Mouse (Mus musculus): ENCODE measurements at regions not wholly inside any gene's neighbourhood (a gene's known extent, or its start where the extent isn't known, plus 50 kb on each side); places are given as distances from the start of the nearest gene placed in this dataset.

DNA sequence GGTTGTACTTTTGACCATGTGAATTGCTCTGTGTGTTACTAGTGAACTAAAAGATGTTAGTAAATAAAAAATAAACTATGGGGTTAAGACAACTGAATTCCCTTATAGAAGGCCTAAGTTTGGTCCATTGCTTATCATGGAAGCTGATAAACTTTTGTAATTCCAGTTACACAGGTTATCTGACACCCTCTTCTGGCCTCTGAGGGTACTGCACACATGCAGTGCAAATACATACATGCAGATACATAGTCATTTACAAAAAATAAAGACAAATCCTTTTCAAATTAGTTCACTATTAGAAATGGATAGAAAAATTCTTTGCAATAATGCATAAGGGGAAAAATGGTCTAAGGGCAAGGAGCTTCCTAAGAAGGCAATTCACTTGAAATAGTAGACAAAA lies 156.4 kb downstream of the Tshz3 start:
- TF ChIP-seq ZC3H11A (IDR thresholded peaks at IDR 0.05; ENCODE audit: borderline replicate concordance, low read depth, low read length) (no peak), ZNF384 (IDR thresholded peaks at IDR 0.05; ENCODE audit: low read depth, low read length) (no peak), MAFK (IDR thresholded peaks at IDR 0.05; ENCODE audit: insufficient read depth, low read depth, low read length) (no peak), CHD2 (IDR thresholded peaks at IDR 0.05; ENCODE audit: low read depth, low read length) (no peak), HCFC1 (IDR thresholded peaks at IDR 0.05; ENCODE audit: borderline replicate concordance, insufficient read depth, low read length) (no peak)
- no peaks in the 10 kb centered on the region for H3K4me1 ChIP-seq (ENCODE audit: control insufficient read depth in 2 of 2, insufficient read depth in 2 of 2, low read length in 2 of 2, poor library complexity in 1 of 2)
- no peak for DNase-seq (ENCODE audit: low read depth, low spot score)
- H3K9ac ChIP-seq (ENCODE audit: insufficient read depth, low read depth, low read length, poor library complexity, severe bottlenecking) = no peak overlapping the region
- H3K4me3 ChIP-seq (ENCODE audit: insufficient read depth in 1 of 2, low read depth in 1 of 2, low read length in 2 of 2, poor library complexity in 1 of 2, severe bottlenecking in 1 of 2) = no peak overlapping the region
- H3K27ac ChIP-seq (ENCODE audit: insufficient read depth, low read depth, low read length, poor library complexity, severe bottlenecking) = no peak overlapping the region
- no peaks in the 10 kb centered on the region for H3K9me3 ChIP-seq (ENCODE audit: control insufficient read depth, insufficient read depth, low read depth, low read length)
- in situ Hi-C loops (cut with MboI; ENCODE audit: low sequenced_read_pairs in 2 of 2, unreplicated experiment in 2 of 2) = no loop called here
- no peaks in the 10 kb centered on the region for H3K36me3 ChIP-seq (ENCODE audit: control insufficient read depth, insufficient read depth, low read length, poor library complexity, severe bottlenecking)

DNA sequence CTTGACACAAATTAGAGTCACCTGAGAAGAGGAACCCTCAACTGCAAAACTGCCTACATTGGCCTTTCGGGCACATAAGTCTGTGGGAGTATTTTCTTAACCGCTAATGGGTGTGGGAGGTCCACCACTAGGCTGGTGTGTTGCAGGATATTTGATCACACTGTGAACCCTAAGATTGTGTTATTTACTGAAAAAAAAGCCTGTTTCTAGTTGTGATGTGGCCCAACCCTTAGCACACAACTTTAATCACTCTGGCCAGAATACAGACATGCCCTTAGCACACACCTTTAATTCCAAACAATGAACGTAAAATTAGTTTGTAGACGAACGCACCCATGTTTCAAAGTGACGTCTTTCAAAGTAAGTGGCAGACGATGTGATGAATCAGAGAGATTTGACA lies 161.5 kb downstream of the Tshz3 start:
- Histone ChIP-seq H3K9me3 (ENCODE audit: control insufficient read depth, insufficient read depth, low read depth, low read length) (no peaks in the 10 kb centered on the region), H3K4me1 (ENCODE audit: control insufficient read depth in 2 of 2, insufficient read depth in 2 of 2, low read length in 2 of 2, poor library complexity in 1 of 2) (no peaks in the 10 kb centered on the region), H3K27ac (ENCODE audit: insufficient read depth, low read depth, low read length, poor library complexity, severe bottlenecking) (no peak overlapping the region), H3K4me3 (ENCODE audit: insufficient read depth in 1 of 2, low read depth in 1 of 2, low read length in 2 of 2, poor library complexity in 1 of 2, severe bottlenecking in 1 of 2) (no peak overlapping the region), H3K9ac (ENCODE audit: insufficient read depth, low read depth, low read length, poor library complexity, severe bottlenecking) (no peak overlapping the region), H3K36me3 (ENCODE audit: control insufficient read depth, insufficient read depth, low read length, poor library complexity, severe bottlenecking) (no peaks in the 10 kb centered on the region)
- in situ Hi-C loops (cut with MboI; ENCODE audit: low sequenced_read_pairs in 2 of 2, unreplicated experiment in 2 of 2) = no loop called here
- no peak for DNase-seq (ENCODE audit: low read depth, low spot score)
- TF ChIP-seq ZC3H11A (IDR thresholded peaks at IDR 0.05; ENCODE audit: borderline replicate concordance, low read depth, low read length) = no peak
- no peak for TF ChIP-seq CHD2 (IDR thresholded peaks at IDR 0.05; ENCODE audit: low read depth, low read length)
- no peak for TF ChIP-seq ZNF384 (IDR thresholded peaks at IDR 0.05; ENCODE audit: low read depth, low read length)
- no peak for TF ChIP-seq MAFK (IDR thresholded peaks at IDR 0.05; ENCODE audit: insufficient read depth, low read depth, low read length)
- no peak for TF ChIP-seq HCFC1 (IDR thresholded peaks at IDR 0.05; ENCODE audit: borderline replicate concordance, insufficient read depth, low read length)

DNA sequence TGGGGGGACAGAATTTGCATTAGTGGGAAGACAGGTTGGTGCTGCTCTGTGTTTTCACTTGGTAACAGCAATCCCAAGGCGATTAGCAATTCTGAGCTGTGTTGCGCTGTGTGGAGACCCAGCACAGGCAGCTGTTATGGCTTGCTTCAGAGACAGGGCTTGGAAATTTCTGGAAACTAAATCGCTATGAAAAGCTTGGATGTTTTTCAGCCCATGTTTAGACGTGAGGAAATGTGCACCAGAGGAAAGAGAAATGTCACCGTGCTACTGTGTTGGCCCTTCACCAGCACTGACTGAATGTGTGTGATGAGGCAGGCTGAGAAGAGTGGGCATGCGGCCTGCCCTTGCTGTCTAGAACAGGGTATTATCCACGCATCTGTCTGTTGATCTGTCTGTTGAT lies 164.6 kb downstream of the Tshz3 start:
- H3K4me3 ChIP-seq (ENCODE audit: insufficient read depth in 1 of 2, low read depth in 1 of 2, low read length in 2 of 2, poor library complexity in 1 of 2, severe bottlenecking in 1 of 2) = no peak overlapping the region
- H3K27ac ChIP-seq (ENCODE audit: insufficient read depth, low read depth, low read length, poor library complexity, severe bottlenecking) = no peak overlapping the region
- no peak for DNase-seq (ENCODE audit: low read depth, low spot score)
- no peaks in the 10 kb centered on the region for H3K36me3 ChIP-seq (ENCODE audit: control insufficient read depth, insufficient read depth, low read length, poor library complexity, severe bottlenecking)
- in situ Hi-C loops (cut with MboI; ENCODE audit: low sequenced_read_pairs in 2 of 2, unreplicated experiment in 2 of 2) = no loop called here
- no peaks in the 10 kb centered on the region for H3K4me1 ChIP-seq (ENCODE audit: control insufficient read depth in 2 of 2, insufficient read depth in 2 of 2, low read length in 2 of 2, poor library complexity in 1 of 2)
- H3K9ac ChIP-seq (ENCODE audit: insufficient read depth, low read depth, low read length, poor library complexity, severe bottlenecking) = no peak overlapping the region
- no peaks in the 10 kb centered on the region for H3K9me3 ChIP-seq (ENCODE audit: control insufficient read depth, insufficient read depth, low read depth, low read length)
- TF ChIP-seq ZC3H11A (IDR thresholded peaks at IDR 0.05; ENCODE audit: borderline replicate concordance, low read depth, low read length) = no peak
- TF ChIP-seq ZNF384 (IDR thresholded peaks at IDR 0.05; ENCODE audit: low read depth, low read length) = no peak
- TF ChIP-seq CHD2 (IDR thresholded peaks at IDR 0.05; ENCODE audit: low read depth, low read length) = no peak
- TF ChIP-seq MAFK (IDR thresholded peaks at IDR 0.05; ENCODE audit: insufficient read depth, low read depth, low read length) = no peak
- no peak for TF ChIP-seq HCFC1 (IDR thresholded peaks at IDR 0.05; ENCODE audit: borderline replicate concordance, insufficient read depth, low read length)

DNA sequence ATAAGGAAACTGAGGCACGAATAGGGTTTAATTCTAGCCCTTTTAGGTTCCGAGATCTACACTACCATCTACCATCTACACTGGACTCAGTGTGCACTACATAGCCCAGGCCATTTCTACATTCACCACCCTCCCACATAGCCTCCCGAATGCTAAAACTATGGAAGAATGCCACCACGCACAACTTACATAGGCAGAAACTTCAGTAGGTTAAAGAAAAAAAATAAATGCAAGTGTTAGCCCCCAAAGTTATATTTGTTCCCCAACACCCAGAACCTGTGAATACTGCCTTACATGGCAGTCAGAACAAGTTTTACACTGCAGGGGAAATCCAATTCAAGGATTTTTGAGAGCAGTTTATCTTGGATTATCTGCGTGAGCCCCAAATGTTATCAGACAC lies 165.8 kb downstream of the Tshz3 start:
- Histone ChIP-seq H3K4me1 (ENCODE audit: control insufficient read depth in 2 of 2, insufficient read depth in 2 of 2, low read length in 2 of 2, poor library complexity in 1 of 2) (no peaks in the 10 kb centered on the region), H3K9ac (ENCODE audit: insufficient read depth, low read depth, low read length, poor library complexity, severe bottlenecking) (no peak overlapping the region), H3K27ac (ENCODE audit: insufficient read depth, low read depth, low read length, poor library complexity, severe bottlenecking) (no peak overlapping the region), H3K4me3 (ENCODE audit: insufficient read depth in 1 of 2, low read depth in 1 of 2, low read length in 2 of 2, poor library complexity in 1 of 2, severe bottlenecking in 1 of 2) (no peak overlapping the region), H3K36me3 (ENCODE audit: control insufficient read depth, insufficient read depth, low read length, poor library complexity, severe bottlenecking) (no peaks in the 10 kb centered on the region), H3K9me3 (ENCODE audit: control insufficient read depth, insufficient read depth, low read depth, low read length) (no peaks in the 10 kb centered on the region)
- TF ChIP-seq CHD2 (IDR thresholded peaks at IDR 0.05; ENCODE audit: low read depth, low read length) (no peak), ZC3H11A (IDR thresholded peaks at IDR 0.05; ENCODE audit: borderline replicate concordance, low read depth, low read length) (no peak), ZNF384 (IDR thresholded peaks at IDR 0.05; ENCODE audit: low read depth, low read length) (no peak), HCFC1 (IDR thresholded peaks at IDR 0.05; ENCODE audit: borderline replicate concordance, insufficient read depth, low read length) (no peak), MAFK (IDR thresholded peaks at IDR 0.05; ENCODE audit: insufficient read depth, low read depth, low read length) (no peak)
- in situ Hi-C loops (cut with MboI; ENCODE audit: low sequenced_read_pairs in 2 of 2, unreplicated experiment in 2 of 2) = no loop called here
- no peak for DNase-seq (ENCODE audit: low read depth, low spot score)

DNA sequence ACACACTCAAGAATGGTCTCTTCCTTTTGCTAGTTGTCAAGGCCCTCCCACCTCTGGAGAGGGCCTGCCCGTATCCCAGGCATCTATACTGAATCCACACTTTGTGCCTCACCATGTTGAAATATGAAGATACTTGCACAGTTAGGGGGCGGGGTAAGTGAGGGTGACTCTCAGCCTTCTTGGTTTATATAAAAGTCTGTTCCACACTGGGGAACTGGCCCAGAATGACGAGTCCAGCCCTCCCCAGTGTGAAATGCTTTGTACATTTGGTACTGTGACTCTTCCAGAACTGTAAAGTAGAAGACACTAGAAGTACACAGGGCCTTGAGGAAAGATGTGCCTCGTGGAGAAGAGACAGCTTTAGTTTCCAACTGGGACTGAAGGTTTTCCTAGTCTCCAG lies 166.8 kb downstream of the Tshz3 start:
- Histone ChIP-seq H3K27ac (ENCODE audit: insufficient read depth, low read depth, low read length, poor library complexity, severe bottlenecking) (no peak overlapping the region), H3K9me3 (ENCODE audit: control insufficient read depth, insufficient read depth, low read depth, low read length) (no peaks in the 10 kb centered on the region), H3K9ac (ENCODE audit: insufficient read depth, low read depth, low read length, poor library complexity, severe bottlenecking) (no peak overlapping the region), H3K4me3 (ENCODE audit: insufficient read depth in 1 of 2, low read depth in 1 of 2, low read length in 2 of 2, poor library complexity in 1 of 2, severe bottlenecking in 1 of 2) (no peak overlapping the region), H3K36me3 (ENCODE audit: control insufficient read depth, insufficient read depth, low read length, poor library complexity, severe bottlenecking) (no peaks in the 10 kb centered on the region), H3K4me1 (ENCODE audit: control insufficient read depth in 2 of 2, insufficient read depth in 2 of 2, low read length in 2 of 2, poor library complexity in 1 of 2) (no peaks in the 10 kb centered on the region)
- DNase-seq (ENCODE audit: low read depth, low spot score) = no peak
- in situ Hi-C loops (cut with MboI; ENCODE audit: low sequenced_read_pairs in 2 of 2, unreplicated experiment in 2 of 2) = no loop called here
- TF ChIP-seq HCFC1 (IDR thresholded peaks at IDR 0.05; ENCODE audit: borderline replicate concordance, insufficient read depth, low read length) (no peak), ZNF384 (IDR thresholded peaks at IDR 0.05; ENCODE audit: low read depth, low read length) (no peak), MAFK (IDR thresholded peaks at IDR 0.05; ENCODE audit: insufficient read depth, low read depth, low read length) (no peak), ZC3H11A (IDR thresholded peaks at IDR 0.05; ENCODE audit: borderline replicate concordance, low read depth, low read length) (no peak), CHD2 (IDR thresholded peaks at IDR 0.05; ENCODE audit: low read depth, low read length) (no peak)
